Mouse (Mus musculus) CH12.LX (cell line): ENCODE data around the gene Snrpd3.

Experiments used
- CHD2 ChIP-seq: IDR thresholded peaks from 2 replicates; pipeline ENCODE4 v1.6.1; 2011; ENCODE audit warnings: low read length, improper control_type of control experiment
- CTCF ChIP-seq, 2 experiments: IDR thresholded peaks in 1 of 2; conservative IDR thresholded peaks in 1 of 2; 2 replicates each; pipeline ENCODE4 v1.5.1; 2011 to 2012; ENCODE audit warnings: low read depth in 2 of 2, low read length in 2 of 2, improper control_type of control experiment in 1 of 2, inconsistent platforms in 1 of 2, mild to moderate bottlenecking in 1 of 2, moderate library complexity in 1 of 2
- E2F4 ChIP-seq: IDR thresholded peaks from 2 replicates; pipeline ENCODE4 v1.6.1; 2011; ENCODE audit warnings: low read depth, low read length, improper control_type of control experiment; ENCODE audit not compliant: insufficient replicate concordance
- ELF1 ChIP-seq: IDR thresholded peaks from 2 replicates; pipeline ENCODE4 v1.6.1; 2014; ENCODE audit warnings: low read depth, mild to moderate bottlenecking, inconsistent platforms, low read length, improper control_type of control experiment
- EP300 ChIP-seq: IDR thresholded peaks from 2 replicates; pipeline ENCODE4 v1.6.1; 2011; ENCODE audit warnings: low read length, improper control_type of control experiment
- HCFC1 ChIP-seq: IDR thresholded peaks from 2 replicates; pipeline ENCODE4 v1.6.1; 2012; ENCODE audit warnings: low read depth, mild to moderate bottlenecking, inconsistent platforms, low read length, improper control_type of control experiment
- JUN ChIP-seq: IDR thresholded peaks from 2 replicates; pipeline ENCODE4 v1.6.1; 2011; ENCODE audit warnings: low read depth, mild to moderate bottlenecking, low read length, improper control_type of control experiment, moderate library complexity; ENCODE audit not compliant: insufficient read depth
- KAT2A ChIP-seq: IDR thresholded peaks from 2 replicates; pipeline ENCODE4 v1.6.1; 2012; ENCODE audit warnings: low read length, improper control_type of control experiment, inconsistent platforms; ENCODE audit not compliant: insufficient replicate concordance
- MAFK ChIP-seq: IDR thresholded peaks from 2 replicates; pipeline ENCODE4 v1.6.1; 2011; ENCODE audit warnings: low read length, improper control_type of control experiment; ENCODE audit not compliant: insufficient replicate concordance
- POLR2A ChIP-seq: IDR thresholded peaks from 2 replicates; pipeline ENCODE4 v1.6.1; 2011; ENCODE audit warnings: low read depth, mild to moderate bottlenecking, improper control_type of control experiment, low read length
- POLR2AphosphoS2 ChIP-seq: IDR thresholded peaks from 2 replicates; pipeline ENCODE4 v1.6.1; 2011; ENCODE audit warnings: low read depth, low read length, improper control_type of control experiment
- SIN3A ChIP-seq: IDR thresholded peaks from 2 replicates; pipeline ENCODE4 v1.6.1; 2012; ENCODE audit warnings: low read length, improper control_type of control experiment, inconsistent platforms
- UBTF ChIP-seq: IDR thresholded peaks from 2 replicates; pipeline ENCODE4 v1.6.1; 2012; ENCODE audit warnings: low read depth, mild to moderate bottlenecking, inconsistent platforms, low read length, improper control_type of control experiment, moderate library complexity
- USF1 ChIP-seq: IDR thresholded peaks from 2 replicates; pipeline ENCODE4 v1.6.1; 2014; ENCODE audit warnings: low read depth, mild to moderate bottlenecking, inconsistent platforms, low read length, improper control_type of control experiment

DNA sequence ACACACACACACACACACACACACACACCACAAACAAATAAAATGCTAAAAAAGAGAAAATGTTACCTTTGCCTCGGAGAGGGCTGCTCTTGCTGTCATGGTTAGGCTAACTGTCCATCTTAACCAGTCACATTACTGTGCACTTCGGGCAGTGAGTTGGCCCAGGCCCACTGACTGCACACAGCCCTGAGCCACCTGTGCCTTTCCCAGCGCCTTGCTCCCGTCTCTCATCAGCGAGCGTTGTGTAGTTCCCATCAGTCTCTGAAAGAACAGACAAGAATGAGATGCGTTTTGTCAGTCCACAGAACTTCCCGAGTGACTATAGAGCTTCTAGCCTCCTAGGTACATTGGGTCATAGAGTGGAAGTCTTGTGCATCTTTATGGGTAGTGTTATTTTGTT is 16.9 kb downstream of the Snrpd3 start:
- TF ChIP-seq EP300, result no peak
- TF ChIP-seq HCFC1, result no peak
- no peak for TF ChIP-seq CTCF (conservative IDR thresholded peaks at IDR 0.05 in 1 of 2, IDR thresholded peaks at IDR 0.05 in 1 of 2; ENCODE audit: low read depth in 2 of 2, low read length in 2 of 2)
- no peak for TF ChIP-seq POLR2AphosphoS2
- no peak for TF ChIP-seq POLR2A
- no peak for TF ChIP-seq CHD2
- no peak for TF ChIP-seq SIN3A
- no peak for TF ChIP-seq ELF1
- no peak for TF ChIP-seq UBTF
- TF ChIP-seq USF1, result no peak
- no peak for TF ChIP-seq KAT2A
- no peak for TF ChIP-seq JUN
- TF ChIP-seq MAFK, result no peak
- TF ChIP-seq E2F4, result no peak
